Mouse (Mus musculus) erythroblast, embryonic 14.5 days (primary cell): ENCODE results near the gene Cdk17.

ENCODE experiments used
- GATA1 ChIP-seq: IDR thresholded peaks from 2 replicates; pipeline ENCODE4 v1.6.1; 2012; ENCODE audit warnings: low read length, inconsistent platforms, mixed read lengths
- TAL1 ChIP-seq: IDR thresholded peaks from 3 replicates; pipeline ENCODE4 v1.6.1; 2012; ENCODE audit warnings: low read length, inconsistent platforms, mixed read lengths

DNA sequence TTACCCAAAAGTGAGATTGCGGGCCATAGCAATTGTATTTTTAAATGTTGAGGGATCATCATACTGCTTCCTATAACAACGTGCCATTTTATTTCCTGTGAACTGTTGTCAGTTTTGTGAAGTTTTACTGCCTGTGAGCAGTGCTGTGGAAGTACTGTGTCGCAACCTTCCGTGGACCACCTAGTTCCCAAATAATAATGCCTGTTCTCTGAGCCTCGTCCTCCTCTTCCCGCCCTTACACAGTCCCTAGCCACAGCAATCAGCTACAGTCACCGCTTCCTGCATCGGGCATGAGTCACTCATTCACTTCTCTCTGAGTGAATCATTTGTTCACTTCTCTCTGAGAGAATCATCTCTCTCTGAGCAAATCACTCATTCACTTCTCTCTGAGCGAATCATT lies 74.0 kb downstream of the Cdk17 start:
- no peak for TF ChIP-seq GATA1
- no peak for TF ChIP-seq TAL1
